Mouse (Mus musculus): ENCODE results near the gene Pigh. TPM values are rescaled to one million over a fixed set of nuclear protein-coding genes. Genes with fewer than 3 reads are reported as not detected.

The Pigh gene
- polyA plus RNA-seq, 1 experiment from 2014 or later: 14.8 TPM

- 80% methylated on average over 11 of the region's 11 CpGs for WGBS
- no peak overlapping the region for H3K4me2 ChIP-seq (replicated peaks; ENCODE audit: low read depth, low read length)
- H3K4me3 ChIP-seq (ENCODE audit: low read depth, low read length): no peak overlapping the region
- H3K9me3 ChIP-seq (ENCODE audit: low read length): no peaks in the 10 kb centered on the region
- H3K27me3 ChIP-seq (replicated peaks; ENCODE audit: insufficient read depth, low read length): no peaks in the 10 kb centered on the region
- no peak for DNase-seq (ENCODE audit: low spot score)
- 0 out of 2 replicates have a peak, but pooled peaks cover 4% of the 10 kb centered on the region for H3K36me3 ChIP-seq (ENCODE audit: insufficient read depth, low read length)
- TF ChIP-seq EP300 (IDR thresholded peaks at IDR 0.05) (no peak), CTCF (IDR thresholded peaks at IDR 0.05) (no peak)
- no peak overlapping the region for H3K27ac ChIP-seq (ENCODE audit: low read length)
- H3K9ac ChIP-seq (replicated peaks; ENCODE audit: low read depth): no peak overlapping the region
- H3K4me1 ChIP-seq (ENCODE audit: insufficient read depth, low read depth, low read length): no peaks in the 10 kb centered on the region
- no peak for ATAC-seq
Measured at GRCm38 (mm10) chr12:79040201-79040827, 49.1 kb downstream of the Pigh start.

GRCm38 (mm10) chr12:79039708-79040107, 49.7 kb downstream of the Pigh start:
- Histone ChIP-seq H3K4me1 (ENCODE audit: insufficient read depth, low read depth, low read length) (no peaks in the 10 kb centered on the region), H3K4me2 (replicated peaks; ENCODE audit: low read depth, low read length) (no peak overlapping the region), H3K27ac (ENCODE audit: low read length) (no peak overlapping the region), H3K9ac (replicated peaks; ENCODE audit: low read depth) (no peak overlapping the region), H3K27me3 (replicated peaks; ENCODE audit: insufficient read depth, low read length) (no peaks in the 10 kb centered on the region), H3K4me3 (ENCODE audit: low read depth, low read length) (no peak overlapping the region), H3K36me3 (ENCODE audit: insufficient read depth, low read length) (0 out of 2 replicates have a peak, but pooled peaks cover 4% of the 10 kb centered on the region), H3K9me3 (ENCODE audit: low read length) (no peaks in the 10 kb centered on the region)
- ATAC-seq (no peak), DNase-seq (ENCODE audit: low spot score) (no peak)
- 53% methylated on average over 8 of the region's 8 CpGs for WGBS
- TF ChIP-seq EP300 (IDR thresholded peaks at IDR 0.05) (no peak), CTCF (IDR thresholded peaks at IDR 0.05) (no peak)

- Histone ChIP-seq H3K9ac (replicated peaks; ENCODE audit: low read depth) (no peak overlapping the region), H3K4me3 (ENCODE audit: low read depth, low read length) (no peak overlapping the region), H3K36me3 (ENCODE audit: insufficient read depth, low read length) (no peaks in the 10 kb centered on the region), H3K27ac (ENCODE audit: low read length) (0 out of 2 replicates have a peak overlapping the region, but pooled peaks have one; percentile 47), H3K9me3 (ENCODE audit: low read length) (no peaks in the 10 kb centered on the region), H3K4me1 (ENCODE audit: insufficient read depth, low read depth, low read length) (no peaks in the 10 kb centered on the region; the same call in 1 of the 2 replicates), H3K4me2 (replicated peaks; ENCODE audit: low read depth, low read length) (no peak overlapping the region), H3K27me3 (replicated peaks; ENCODE audit: insufficient read depth, low read length) (no peaks in the 10 kb centered on the region)
- 16% methylated on average over 3 of the region's 3 CpGs for WGBS
- no peak for TF ChIP-seq CTCF (IDR thresholded peaks at IDR 0.05)
- TF ChIP-seq EP300 (IDR thresholded peaks at IDR 0.05): peak; percentile 69
- DNase-seq (ENCODE audit: low spot score): peak; percentile 47
- ATAC-seq: peak; percentile 87
Measured at GRCm38 (mm10) chr12:79035349-79035748, 54.1 kb downstream of the Pigh start.

GRCm38 (mm10) chr12:79034331-79034730, 55.1 kb downstream of the Pigh start:
- H3K9me3 ChIP-seq (ENCODE audit: low read length): no peaks in the 10 kb centered on the region
- no peak overlapping the region for H3K4me3 ChIP-seq (ENCODE audit: low read depth, low read length)
- no peak for TF ChIP-seq CTCF (IDR thresholded peaks at IDR 0.05)
- no peak for TF ChIP-seq EP300 (IDR thresholded peaks at IDR 0.05)
- H3K27ac ChIP-seq (ENCODE audit: low read length): no peak overlapping the region
- H3K36me3 ChIP-seq (ENCODE audit: insufficient read depth, low read length): no peaks in the 10 kb centered on the region
- ATAC-seq (no peak), DNase-seq (ENCODE audit: low spot score) (no peak)
- no peaks in the 10 kb centered on the region; the same call in 1 of the 2 replicates for H3K4me1 ChIP-seq (ENCODE audit: insufficient read depth, low read depth, low read length)
- WGBS: 99% methylated on average over 2 of the region's 2 CpGs
- no peak overlapping the region for H3K4me2 ChIP-seq (replicated peaks; ENCODE audit: low read depth, low read length)
- no peak overlapping the region for H3K9ac ChIP-seq (replicated peaks; ENCODE audit: low read depth)
- no peaks in the 10 kb centered on the region for H3K27me3 ChIP-seq (replicated peaks; ENCODE audit: insufficient read depth, low read length)

Other genes with a start within 250 kb of the Pigh start
- gene Atp6v1d, start 228.0 kb downstream of the Pigh start, polyA plus RNA-seq (2015; fragmentation: Nextera tagmentation; extraction: Ambion mirVana): 64.0 and 64.4 TPM in 2 replicates
- 77.7 and 85.6 TPM in 2 replicates for gene Eif2s1, start 227.8 kb downstream of the Pigh start, polyA plus RNA-seq (2015; fragmentation: Nextera tagmentation; extraction: Ambion mirVana)
- gene Plek2, start 182.7 kb downstream of the Pigh start, polyA plus RNA-seq (2015; fragmentation: Nextera tagmentation; extraction: Ambion mirVana): 2.6 and 2.8 TPM in 2 replicates
- gene Tmem229b, start 82.0 kb downstream of the Pigh start, polyA plus RNA-seq (2015; fragmentation: Nextera tagmentation; extraction: Ambion mirVana): 5.1 and 5.3 TPM in 2 replicates
- gene Plekhh1, start 60.5 kb downstream of the Pigh start, polyA plus RNA-seq (2015; fragmentation: Nextera tagmentation; extraction: Ambion mirVana): 1.9 and 2.2 TPM in 2 replicates
- gene Arg2, start 41.1 kb upstream of the Pigh start, polyA plus RNA-seq (2015; fragmentation: Nextera tagmentation; extraction: Ambion mirVana): 19.1 and 24.8 TPM in 2 replicates
- 78.5 and 80.6 TPM in 2 replicates for gene Vti1b, start 83.0 kb upstream of the Pigh start, polyA plus RNA-seq (2015; fragmentation: Nextera tagmentation; extraction: Ambion mirVana)
- gene Rdh11, start 102.6 kb upstream of the Pigh start, polyA plus RNA-seq (2015; fragmentation: Nextera tagmentation; extraction: Ambion mirVana): 15.5 and 16.7 TPM in 2 replicates
- 0.61 and 0.69 TPM in 2 replicates for gene Rdh12, start 119.3 kb upstream of the Pigh start, polyA plus RNA-seq (2015; fragmentation: Nextera tagmentation; extraction: Ambion mirVana)
- 7.0 and 8.0 TPM in 2 replicates for gene Zfyve26, start 206.7 kb upstream of the Pigh start, polyA plus RNA-seq (2015; fragmentation: Nextera tagmentation; extraction: Ambion mirVana)
- gene Rad51b, start 207.6 kb upstream of the Pigh start, polyA plus RNA-seq (2015; fragmentation: Nextera tagmentation; extraction: Ambion mirVana): 1.3 and 1.5 TPM in 2 replicates

Data from lung, postnatal 0 days (tissue).